Mouse (Mus musculus): ENCODE data around the gene Map9.
"Not testable (repeated sequence)": the region's sequence is repeated elsewhere in the genome, so short reads cannot be mapped to it uniquely, and the experiment has no call there.

GRCm38 (mm10) chr3:82326736-82327135 lies 31.1 kb upstream of the Map9 start:
- TF ChIP-seq EP300 (IDR thresholded peaks at IDR 0.05; ENCODE audit: insufficient read depth, low read depth, low read length); POLR2A (IDR thresholded peaks at IDR 0.05; ENCODE audit: insufficient read depth, low read length): not testable (repeated sequence)

All from ES-Bruce4 (cell line).